Mouse (Mus musculus): ENCODE measurements around the gene Bves. TPM values are rescaled to one million over a fixed set of nuclear protein-coding genes. Genes with fewer than 3 reads are reported as not detected.

The Bves gene
- polyA plus RNA-seq, 1 experiment from 2014 or later, result 0.26 TPM

GRCm38 (mm10) chr10:45411741-45412140, 76.2 kb downstream of the Bves start:
- no peaks in the 10 kb centered on the region for H3K27me3 ChIP-seq (ENCODE audit: control insufficient read depth, insufficient read depth, low read depth, low read length)
- no peaks in the 10 kb centered on the region for H3K36me3 ChIP-seq (ENCODE audit: control insufficient read depth, insufficient read depth)
- H3K4me1 ChIP-seq (ENCODE audit: control insufficient read depth, low read depth, low read length), result no peaks in the 10 kb centered on the region
- no peak overlapping the region for H3K4me2 ChIP-seq (ENCODE audit: low read depth, low read length)
- H3K4me3 ChIP-seq (ENCODE audit: low read depth, low read length), result no peak overlapping the region
- 61% methylated on average over 2 of the region's 2 CpGs for WGBS (ENCODE audit: insufficient replicate concordance)
- ATAC-seq (ENCODE audit: low read depth), result no peak
- H3K9me3 ChIP-seq (replicated peaks; ENCODE audit: control insufficient read depth, low read length), result no peaks in the 10 kb centered on the region
- no peak overlapping the region for H3K27ac ChIP-seq (ENCODE audit: low read length)
- H3K9ac ChIP-seq (ENCODE audit: low read depth, low read length), result no peak overlapping the region

GRCm38 (mm10) chr10:45412144-45412543, 76.6 kb downstream of the Bves start:
- WGBS (ENCODE audit: insufficient replicate concordance), result 80% methylated on average over 5 of the region's 5 CpGs
- no peak for ATAC-seq (ENCODE audit: low read depth)
- Histone ChIP-seq H3K4me2 (ENCODE audit: low read depth, low read length) (no peak overlapping the region), H3K9ac (ENCODE audit: low read depth, low read length) (no peak overlapping the region), H3K9me3 (replicated peaks; ENCODE audit: control insufficient read depth, low read length) (no peaks in the 10 kb centered on the region), H3K4me1 (ENCODE audit: control insufficient read depth, low read depth, low read length) (no peaks in the 10 kb centered on the region), H3K36me3 (ENCODE audit: control insufficient read depth, insufficient read depth) (no peaks in the 10 kb centered on the region), H3K4me3 (ENCODE audit: low read depth, low read length) (no peak overlapping the region), H3K27ac (ENCODE audit: low read length) (no peak overlapping the region), H3K27me3 (ENCODE audit: control insufficient read depth, insufficient read depth, low read depth, low read length) (no peaks in the 10 kb centered on the region)

Other genes starting within 250 kb of the Bves start
- gene Popdc3, start 157.7 kb upstream of the Bves start, polyA plus RNA-seq (2015; fragmentation: Nextera tagmentation; extraction: Ambion mirVana), result 0.14 and 0.18 TPM in 2 replicates
- gene Lin28b, start 150.6 kb downstream of the Bves start, polyA plus RNA-seq (2015; fragmentation: Nextera tagmentation; extraction: Ambion mirVana), result 4.4 and 4.9 TPM in 2 replicates
- gene Hace1, start 242.1 kb downstream of the Bves start, polyA plus RNA-seq (2015; fragmentation: Nextera tagmentation; extraction: Ambion mirVana), result 33.3 and 33.6 TPM in 2 replicates

Measured in liver, embryonic 16.5 days (tissue).